Mouse (Mus musculus): ENCODE results near the gene 1700019D03Rik. TPM values are rescaled to one million over a fixed set of nuclear protein-coding genes. Genes with fewer than 3 reads are reported as not detected.

The 1700019D03Rik gene
- total RNA-seq (2012; rRNA removed) = not detected in 2 replicates
- not detected for polyA plus RNA-seq (2012; ENCODE audit: insufficient read depth in 1 of 2, insufficient read length in 2 of 2, low read depth in 1 of 2, low replicate concordance in 2 of 2, missing spikeins in 1 of 2)

DNA sequence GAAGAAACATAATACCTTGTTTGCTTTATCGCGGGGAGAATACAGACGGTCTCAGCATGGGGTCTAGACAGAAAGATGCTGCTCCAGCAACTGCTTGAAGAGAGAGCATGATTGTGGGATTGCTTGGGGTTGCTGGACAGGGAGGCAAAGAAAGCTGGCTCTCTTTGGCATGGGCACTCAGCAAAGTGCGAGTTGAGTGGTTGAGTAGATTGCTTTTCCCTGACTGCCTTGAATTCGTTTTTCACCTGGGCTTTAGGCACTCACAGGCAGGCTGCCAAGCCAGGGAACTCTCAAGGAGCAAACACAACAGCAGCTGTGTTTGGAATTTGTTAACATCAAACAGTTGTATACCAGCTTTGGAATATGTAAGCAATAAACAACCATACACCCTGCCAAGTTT is at the start of gene 1700019D03Rik:
Gene 1700019D03Rik, minus strand, starts transcription at position 101 of the 400 bp plus-strand sequence.
- H3K27ac ChIP-seq (ENCODE audit: control insufficient read depth, low read depth, low read length) = no peak within 1 kb of the TSS
- H3K9ac ChIP-seq (ENCODE audit: control insufficient read depth, low read depth, low read length, poor library complexity, severe bottlenecking) = no peak within 1 kb of the TSS
- TF ChIP-seq ZKSCAN1 (IDR thresholded peaks at IDR 0.05; ENCODE audit: low read depth, low read length) (no peak), E2F4 (IDR thresholded peaks at IDR 0.05; ENCODE audit: borderline replicate concordance, low read depth, low read length) (no peak)
- H3K9me3 ChIP-seq (replicated peaks; ENCODE audit: insufficient read depth, low read length) = no peaks in the 10 kb centered on the region
- peaks cover 0 to 4% of the 10 kb centered on the region in 2 experiments; a peak in 3 of 4 replicates for H3K27me3 ChIP-seq (ENCODE audit: control insufficient read depth in 1 of 2, insufficient read depth in 2 of 2, low read length in 2 of 2)
- no peak within 1 kb of the TSS for H3K4me3 ChIP-seq (ENCODE audit: control insufficient read depth in 1 of 2, insufficient read depth in 1 of 2, low read depth in 2 of 2, low read length in 2 of 2)
- no peaks in the 10 kb centered on the region for H3K79me2 ChIP-seq (ENCODE audit: control insufficient read depth, insufficient read depth, low read length, poor library complexity)
- no peaks in the 10 kb centered on the region for H3K4me1 ChIP-seq (ENCODE audit: control insufficient read depth in 1 of 2, insufficient read depth in 2 of 2, low read length in 2 of 2)
- DNase-seq (ENCODE audit: low read depth, low spot score) = no peak
- no peaks in the 10 kb centered on the region for H3K36me3 ChIP-seq (ENCODE audit: control insufficient read depth in 1 of 2, insufficient read depth in 2 of 2, low read length in 2 of 2)

DNA sequence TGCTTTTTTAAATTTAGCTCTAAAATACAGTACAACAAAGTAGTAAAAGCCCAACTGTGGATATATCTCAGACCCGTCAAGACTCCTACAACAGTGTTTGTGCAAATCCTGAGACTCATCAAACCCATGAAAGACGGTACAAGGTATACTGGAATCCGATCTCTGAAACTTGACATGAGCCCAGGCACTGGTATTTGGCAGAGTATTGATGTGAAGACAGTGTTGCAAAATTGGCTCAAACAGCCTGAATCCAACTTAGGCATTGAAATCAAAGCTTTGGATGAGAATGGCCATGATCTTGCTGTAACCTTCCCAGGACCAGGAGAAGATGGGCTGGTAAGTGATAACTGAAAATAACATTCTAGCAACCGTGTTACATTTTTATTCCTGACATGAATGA is 43.9 kb upstream of the 1700019D03Rik start:
- TF ChIP-seq POLR2AphosphoS5 (IDR thresholded peaks at IDR 0.05; ENCODE audit: borderline replicate concordance, low read depth, low read length) (no peak), MAX (IDR thresholded peaks at IDR 0.05; ENCODE audit: low read length) (no peak), ELF1 (IDR thresholded peaks at IDR 0.05; ENCODE audit: low read depth, low read length) (no peak), ZNF384 (IDR thresholded peaks at IDR 0.05; ENCODE audit: low read depth, low read length) (no peak), POLR2AphosphoS2 (IDR thresholded peaks at IDR 0.05; ENCODE audit: low read length) (no peak)
- no peak overlapping the region for H3K4me3 ChIP-seq (ENCODE audit: control insufficient read depth in 1 of 2, insufficient read depth in 1 of 2, low read depth in 2 of 2, low read length in 2 of 2)
- peaks cover 8% of the 10 kb centered on the region in 2 experiments for H3K27me3 ChIP-seq (ENCODE audit: control insufficient read depth in 1 of 2, insufficient read depth in 2 of 2, low read length in 2 of 2)

GRCm38 (mm10) chr1:53061871-53062608 is 42.1 kb upstream of the 1700019D03Rik start:
- no peak overlapping the region for H3K4me3 ChIP-seq (ENCODE audit: control insufficient read depth in 1 of 2, insufficient read depth in 1 of 2, low read depth in 2 of 2, low read length in 2 of 2)
- H3K9ac ChIP-seq (ENCODE audit: control insufficient read depth, low read depth, low read length, poor library complexity, severe bottlenecking) = no peak overlapping the region
- H3K4me1 ChIP-seq (ENCODE audit: control insufficient read depth in 1 of 2, insufficient read depth in 2 of 2, low read length in 2 of 2) = no peaks in the 10 kb centered on the region
- no peaks in the 10 kb centered on the region for H3K79me2 ChIP-seq (ENCODE audit: control insufficient read depth, insufficient read depth, low read length, poor library complexity)
- DNase-seq (ENCODE audit: low read depth, low spot score) = no peak
- peaks cover 2 to 6% of the 10 kb centered on the region in 2 experiments for H3K27me3 ChIP-seq (ENCODE audit: control insufficient read depth in 1 of 2, insufficient read depth in 2 of 2, low read length in 2 of 2)
- H3K9me3 ChIP-seq (replicated peaks; ENCODE audit: insufficient read depth, low read length) = no peaks in the 10 kb centered on the region
- H3K36me3 ChIP-seq (ENCODE audit: control insufficient read depth in 1 of 2, insufficient read depth in 2 of 2, low read length in 2 of 2) = no peaks in the 10 kb centered on the region
- no peak for TF ChIP-seq GATA1 (IDR thresholded peaks at IDR 0.05; ENCODE audit: low read depth, low read length)
- TF ChIP-seq ZKSCAN1 (IDR thresholded peaks at IDR 0.05; ENCODE audit: low read depth, low read length) = no peak
- no peak for TF ChIP-seq CTCF (IDR thresholded peaks at IDR 0.05 in 2 of 3, conservative IDR thresholded peaks at IDR 0.05 in 1 of 3; ENCODE audit: control insufficient read depth in 1 of 3, insufficient read depth in 1 of 3, low read depth in 2 of 3, low read length in 3 of 3, poor library complexity in 1 of 3, severe bottlenecking in 1 of 3)
- TF ChIP-seq ZNF384 (IDR thresholded peaks at IDR 0.05; ENCODE audit: low read depth, low read length) = no peak
- TF ChIP-seq MYB (IDR thresholded peaks at IDR 0.05; ENCODE audit: low read depth, low read length) = no peak
- TF ChIP-seq BHLHE40 (IDR thresholded peaks at IDR 0.05; ENCODE audit: borderline replicate concordance, low read depth, low read length) = no peak
- TF ChIP-seq ELF1 (IDR thresholded peaks at IDR 0.05; ENCODE audit: low read depth, low read length) = no peak
- no peak for TF ChIP-seq TBP (IDR thresholded peaks at IDR 0.05; ENCODE audit: low read depth, low read length)
- no peak for TF ChIP-seq MAZ (IDR thresholded peaks at IDR 0.05; ENCODE audit: low read depth, low read length)
- TF ChIP-seq POLR2AphosphoS2 (IDR thresholded peaks at IDR 0.05; ENCODE audit: low read length) = no peak
- no peak overlapping the region for H3K27ac ChIP-seq (ENCODE audit: control insufficient read depth, low read depth, low read length)

More for the DNA sequence above, 43.9 kb upstream of the 1700019D03Rik start:
- DNase-seq (ENCODE audit: low read depth, low spot score) = no peak
- H3K27ac ChIP-seq (ENCODE audit: control insufficient read depth, low read depth, low read length) = no peak overlapping the region
- H3K4me1 ChIP-seq (ENCODE audit: control insufficient read depth in 1 of 2, insufficient read depth in 2 of 2, low read length in 2 of 2) = no peaks in the 10 kb centered on the region
- H3K36me3 ChIP-seq (ENCODE audit: control insufficient read depth in 1 of 2, insufficient read depth in 2 of 2, low read length in 2 of 2) = no peaks in the 10 kb centered on the region
- no peak overlapping the region for H3K9ac ChIP-seq (ENCODE audit: control insufficient read depth, low read depth, low read length, poor library complexity, severe bottlenecking)
- H3K9me3 ChIP-seq (replicated peaks; ENCODE audit: insufficient read depth, low read length) = no peaks in the 10 kb centered on the region
- H3K79me2 ChIP-seq (ENCODE audit: control insufficient read depth, insufficient read depth, low read length, poor library complexity) = no peaks in the 10 kb centered on the region
